Mouse (Mus musculus): Measurements from ENCODE around the gene Reps2. TPM values are rescaled to one million over a fixed set of nuclear protein-coding genes. Genes with fewer than 3 reads are reported as not detected.
A peak's percentile ranks its signal among the peaks of the same experiment; 100 is the strongest.

Reps2 gene
- polyA plus RNA-seq, 1 experiment from 2014 or later = 1.6 TPM

- no peaks in the 10 kb centered on the region for H3K9me3 ChIP-seq (ENCODE audit: low read length)
- H3K36me3 ChIP-seq (ENCODE audit: insufficient read depth, low read length) = no peaks in the 10 kb centered on the region
- no peak overlapping the region for H3K4me3 ChIP-seq (ENCODE audit: low read depth, low read length)
- no peaks in the 10 kb centered on the region for H3K4me1 ChIP-seq (ENCODE audit: insufficient read depth, low read depth, low read length)
- DNase-seq (ENCODE audit: low spot score) = no peak
- H3K4me2 ChIP-seq (replicated peaks; ENCODE audit: low read depth, low read length) = no peak overlapping the region
- no peak overlapping the region for H3K27ac ChIP-seq (ENCODE audit: low read length)
- no peak for ATAC-seq
- no peak for TF ChIP-seq CTCF (IDR thresholded peaks at IDR 0.05)
- TF ChIP-seq EP300 (IDR thresholded peaks at IDR 0.05) = no peak
- H3K9ac ChIP-seq (replicated peaks; ENCODE audit: low read depth) = no peak overlapping the region
- no peaks in the 10 kb centered on the region for H3K27me3 ChIP-seq (replicated peaks; ENCODE audit: insufficient read depth, low read length)
Measured at GRCm38 (mm10) chrX:162545037-162545436, 98.4 kb downstream of the Reps2 start.

GRCm38 (mm10) chrX:162542576-162543227 is 100.7 kb downstream of the Reps2 start:
- H3K4me2 ChIP-seq (replicated peaks; ENCODE audit: low read depth, low read length) = no peak overlapping the region
- DNase-seq (ENCODE audit: low spot score) (no peak), ATAC-seq (no peak)
- no peaks in the 10 kb centered on the region for H3K9me3 ChIP-seq (ENCODE audit: low read length)
- H3K4me1 ChIP-seq (ENCODE audit: insufficient read depth, low read depth, low read length) = no peaks in the 10 kb centered on the region
- no peaks in the 10 kb centered on the region for H3K36me3 ChIP-seq (ENCODE audit: insufficient read depth, low read length)
- H3K27ac ChIP-seq (ENCODE audit: low read length) = no peak overlapping the region
- H3K4me3 ChIP-seq (ENCODE audit: low read depth, low read length) = no peak overlapping the region
- no peak overlapping the region for H3K9ac ChIP-seq (replicated peaks; ENCODE audit: low read depth)
- TF ChIP-seq EP300 (IDR thresholded peaks at IDR 0.05) (no peak), CTCF (IDR thresholded peaks at IDR 0.05) (no peak)
- no peaks in the 10 kb centered on the region for H3K27me3 ChIP-seq (replicated peaks; ENCODE audit: insufficient read depth, low read length)
- WGBS = 14% methylated on average over 1 of the region's 1 CpGs

- Histone ChIP-seq H3K36me3 (ENCODE audit: insufficient read depth, low read length) (no peaks in the 10 kb centered on the region), H3K9ac (replicated peaks; ENCODE audit: low read depth) (no peak overlapping the region), H3K4me1 (ENCODE audit: insufficient read depth, low read depth, low read length) (no peaks in the 10 kb centered on the region), H3K4me3 (ENCODE audit: low read depth, low read length) (no peak overlapping the region), H3K9me3 (ENCODE audit: low read length) (no peaks in the 10 kb centered on the region), H3K27ac (ENCODE audit: low read length) (no peak overlapping the region), H3K4me2 (replicated peaks; ENCODE audit: low read depth, low read length) (no peak overlapping the region), H3K27me3 (replicated peaks; ENCODE audit: insufficient read depth, low read length) (no peaks in the 10 kb centered on the region)
- ATAC-seq = no peak
- no peak for TF ChIP-seq CTCF (IDR thresholded peaks at IDR 0.05)
- no peak for TF ChIP-seq EP300 (IDR thresholded peaks at IDR 0.05)
- DNase-seq (ENCODE audit: low spot score) = no peak
- WGBS = 85% methylated on average over 1 of the region's 1 CpGs
Measured at GRCm38 (mm10) chrX:162541961-162542360, 101.5 kb downstream of the Reps2 start.

- H3K27ac ChIP-seq (ENCODE audit: low read length) = no peak overlapping the region
- TF ChIP-seq CTCF (IDR thresholded peaks at IDR 0.05) (no peak), EP300 (IDR thresholded peaks at IDR 0.05) (no peak)
- no peak overlapping the region for H3K4me2 ChIP-seq (replicated peaks; ENCODE audit: low read depth, low read length)
- DNase-seq (ENCODE audit: low spot score) (no peak), ATAC-seq (no peak)
- no peaks in the 10 kb centered on the region for H3K9me3 ChIP-seq (ENCODE audit: low read length)
- WGBS = 82% methylated on average over 2 of the region's 2 CpGs
- no peaks in the 10 kb centered on the region for H3K27me3 ChIP-seq (replicated peaks; ENCODE audit: insufficient read depth, low read length)
- H3K4me1 ChIP-seq (ENCODE audit: insufficient read depth, low read depth, low read length) = no peaks in the 10 kb centered on the region
- no peak overlapping the region for H3K9ac ChIP-seq (replicated peaks; ENCODE audit: low read depth)
- H3K4me3 ChIP-seq (ENCODE audit: low read depth, low read length) = no peak overlapping the region
- H3K36me3 ChIP-seq (ENCODE audit: insufficient read depth, low read length) = no peaks in the 10 kb centered on the region
Measured at GRCm38 (mm10) chrX:162531016-162531415, 112.4 kb downstream of the Reps2 start.

- Histone ChIP-seq H3K9ac (replicated peaks; ENCODE audit: low read depth) (no peak overlapping the region), H3K9me3 (ENCODE audit: low read length) (no peaks in the 10 kb centered on the region), H3K27me3 (replicated peaks; ENCODE audit: insufficient read depth, low read length) (no peaks in the 10 kb centered on the region), H3K4me3 (ENCODE audit: low read depth, low read length) (no peak overlapping the region), H3K36me3 (ENCODE audit: insufficient read depth, low read length) (no peaks in the 10 kb centered on the region), H3K4me1 (ENCODE audit: insufficient read depth, low read depth, low read length) (no peaks in the 10 kb centered on the region), H3K4me2 (replicated peaks; ENCODE audit: low read depth, low read length) (no peak overlapping the region), H3K27ac (ENCODE audit: low read length) (no peak overlapping the region)
- DNase-seq (ENCODE audit: low spot score) (peak; percentile 59), ATAC-seq (peak; percentile 32; the same call in 1 of the 2 replicates)
- WGBS = 35% methylated on average over 2 of the region's 2 CpGs
- peak; percentile 81 for TF ChIP-seq CTCF (IDR thresholded peaks at IDR 0.05)
- TF ChIP-seq EP300 (IDR thresholded peaks at IDR 0.05) = no peak
Measured at GRCm38 (mm10) chrX:162527240-162527639, 116.2 kb downstream of the Reps2 start.

- no peak overlapping the region for H3K9ac ChIP-seq (replicated peaks; ENCODE audit: low read depth)
- no peak for ATAC-seq
- TF ChIP-seq CTCF (IDR thresholded peaks at IDR 0.05) = no peak
- no peak for TF ChIP-seq EP300 (IDR thresholded peaks at IDR 0.05)
- H3K4me3 ChIP-seq (ENCODE audit: low read depth, low read length) = no peak overlapping the region
- no peak for DNase-seq (ENCODE audit: low spot score)
- H3K36me3 ChIP-seq (ENCODE audit: insufficient read depth, low read length) = no peaks in the 10 kb centered on the region
- no peaks in the 10 kb centered on the region for H3K9me3 ChIP-seq (ENCODE audit: low read length)
- no peak overlapping the region for H3K4me2 ChIP-seq (replicated peaks; ENCODE audit: low read depth, low read length)
- no peaks in the 10 kb centered on the region for H3K27me3 ChIP-seq (replicated peaks; ENCODE audit: insufficient read depth, low read length)
- H3K27ac ChIP-seq (ENCODE audit: low read length) = no peak overlapping the region
- 47% methylated on average over 9 of the region's 9 CpGs for WGBS
- no peaks in the 10 kb centered on the region for H3K4me1 ChIP-seq (ENCODE audit: insufficient read depth, low read depth, low read length)
Measured at GRCm38 (mm10) chrX:162521831-162522514, 121.5 kb downstream of the Reps2 start.

All from lung, postnatal 0 days (tissue).